Mouse (Mus musculus) brain, adult 10 weeks (tissue): ENCODE data around the gene Klf11. TPM values are rescaled to one million over a fixed set of nuclear protein-coding genes. Genes with fewer than 3 reads are reported as not detected.

Experiments used
- polyA plus RNA-seq: library from polyadenylated mRNA; stranded (reverse); fragments of 350-450 nt; fragmentation: Illumina TruSeq; extraction: RNeasy Lipid Tissue Mini Kit (QIAGEN cat#74804); gene quantifications from one replicate; pipeline ENCODE4 v1.2.3, GENCODE M21; 2015; ENCODE audit warnings: low read depth, low replicate concordance

The Klf11 gene
- polyA plus RNA-seq, result 3.9 TPM

DNA sequence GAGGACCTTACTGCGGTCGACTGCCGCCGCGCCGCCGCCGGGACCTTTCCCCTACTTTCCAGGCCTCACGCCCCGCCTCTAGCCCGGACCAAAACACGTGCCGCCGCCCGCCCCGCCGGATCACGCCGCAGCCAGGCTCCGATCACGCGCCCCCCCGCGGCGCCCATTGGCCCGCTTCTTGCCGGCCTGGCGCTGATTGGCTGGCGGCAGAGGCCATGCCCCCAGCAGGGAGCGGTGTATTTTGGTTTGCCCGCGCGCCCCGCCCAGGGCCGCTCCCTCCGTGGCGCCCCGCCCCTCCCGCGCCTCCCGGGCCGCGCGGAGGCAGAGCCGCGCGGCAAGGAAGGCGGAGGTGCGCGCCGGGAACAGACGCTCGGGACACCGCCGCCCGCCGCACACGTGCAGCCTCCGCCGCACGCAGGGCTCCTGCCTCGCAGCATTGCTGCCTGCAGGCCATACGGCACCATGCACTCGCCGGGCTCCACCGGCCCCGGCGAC lies at the start of gene Klf11:
Gene Klf11 (plus strand): TSS at position 212 of the 495 bp plus-strand sequence.

DNA sequence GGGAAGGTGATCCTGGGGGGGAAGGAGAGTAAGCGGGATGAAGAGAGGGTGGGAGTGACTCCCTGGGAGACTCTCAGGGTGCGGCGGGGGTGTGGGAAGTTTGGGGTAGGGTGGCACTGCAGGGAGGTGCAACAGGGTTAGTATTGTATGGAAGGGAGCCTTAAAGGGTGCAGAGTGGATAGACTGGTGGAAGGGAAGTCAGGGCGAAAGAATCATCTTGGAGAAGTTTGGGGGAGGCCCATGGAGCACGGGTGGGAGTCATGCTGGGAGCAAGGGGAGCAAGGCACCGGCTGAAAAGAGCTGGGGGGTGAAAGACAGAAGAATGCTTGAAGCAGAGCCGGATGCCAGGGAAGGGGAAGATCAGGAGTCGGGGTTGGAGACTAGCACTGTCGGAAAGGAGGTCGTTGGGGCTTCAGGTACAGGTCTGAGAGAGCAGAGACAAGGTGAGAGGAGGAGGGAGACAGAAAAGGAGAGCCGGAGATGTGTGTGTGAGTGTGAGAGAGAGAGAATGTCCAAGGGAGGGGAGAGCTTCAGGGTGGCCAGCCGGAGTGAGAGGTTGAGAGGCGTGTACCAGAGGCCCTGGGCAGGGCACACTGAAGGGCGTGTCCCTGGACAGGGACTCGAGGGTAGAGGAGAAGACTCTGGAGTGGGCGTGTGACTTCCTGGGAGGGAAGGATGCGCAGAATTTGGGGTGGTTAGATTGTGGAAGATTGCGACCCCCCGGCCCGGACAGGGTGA lies 30.4 kb downstream of the Klf11 start, which contains the start of gene Cys1:
Gene Cys1 (minus strand): TSS at position 528 of the 738 bp plus-strand sequence.

GRCm38 (mm10) chr12:24707954-24708823 lies 57.1 kb downstream of the Klf11 start, which contains the start of gene Rrm2:
Rrm2 (plus strand) TSS chr12:24708241.

Other genes with a start within 250 kb of the Klf11 start
- 21.7 TPM for gene Taf1b, start 152.9 kb upstream of the Klf11 start, polyA plus RNA-seq
- 9.5 TPM for gene Grhl1, start 79.0 kb upstream of the Klf11 start, polyA plus RNA-seq
- gene Cys1, start 30.5 kb downstream of the Klf11 start, polyA plus RNA-seq, result 17.0 TPM
- 2.7 TPM for gene Rrm2, start 57.0 kb downstream of the Klf11 start, polyA plus RNA-seq
- 34.5 TPM for gene Mboat2, start 179.6 kb downstream of the Klf11 start, polyA plus RNA-seq